Mouse (Mus musculus): ENCODE data around the gene Lrrc2. TPM values are rescaled to one million over a fixed set of nuclear protein-coding genes. Genes with fewer than 3 reads are reported as not detected.

Lrrc2 gene
- not detected in 2 replicates for polyA plus RNA-seq (2012; rRNA removed; ENCODE audit: low replicate concordance)

GRCm38 (mm10) chr9:110951397-110951796 lies at the start of gene Lrrc2:
Gene Lrrc2 (plus strand): TSS chr9:110951545.

GRCm38 (mm10) chr9:110916786-110917185 lies 34.6 kb upstream of the Lrrc2 start, which contains the start of gene Fam240a:
Gene Fam240a (minus strand): TSS chr9:110916861.

GRCm38 (mm10) chr9:110945926-110946325 lies 5.4 kb upstream of the Lrrc2 start, which contains the start of gene Tdgf1:
Gene Tdgf1 (minus strand): TSS chr9:110946158.

GRCm38 (mm10) chr9:110990204-110990603 lies 38.9 kb downstream of the Lrrc2 start, which contains the start of gene Rtp3:
Gene Rtp3 (minus strand): TSS chr9:110990583.

GRCm38 (mm10) chr9:111019022-111019421 lies 67.7 kb downstream of the Lrrc2 start, which contains the start of gene Ltf:
Gene Ltf (plus strand): TSS chr9:111019271.

Other genes with a start within 250 kb of the Lrrc2 start
- 0.70 and 1.2 TPM in 2 replicates for gene Myl3, start 209.7 kb upstream of the Lrrc2 start, polyA plus RNA-seq (2012; rRNA removed; ENCODE audit: low replicate concordance)
- gene Pth1r, start 204.4 kb upstream of the Lrrc2 start, polyA plus RNA-seq (2012; rRNA removed; ENCODE audit: low replicate concordance), result 100 and 195 TPM in 2 replicates
- gene Prss42, start 153.4 kb upstream of the Lrrc2 start, polyA plus RNA-seq (2012; rRNA removed; ENCODE audit: low replicate concordance), result not detected in 2 replicates
- gene Prss44, start 137.6 kb upstream of the Lrrc2 start, polyA plus RNA-seq (2012; rRNA removed; ENCODE audit: low replicate concordance), result not detected in 2 replicates
- not detected in 2 replicates for gene Prss43, start 124.9 kb upstream of the Lrrc2 start, polyA plus RNA-seq (2012; rRNA removed; ENCODE audit: low replicate concordance)
- gene Prss45, start 117.0 kb upstream of the Lrrc2 start, polyA plus RNA-seq (2012; rRNA removed; ENCODE audit: low replicate concordance), result 0.10 TPM in 1 of 2 replicates, not detected in the other
- gene Prss46, start 107.0 kb upstream of the Lrrc2 start, polyA plus RNA-seq (2012; rRNA removed; ENCODE audit: low replicate concordance), result not detected in 2 replicates
- not detected in 2 replicates for gene Prss50, start 93.6 kb upstream of the Lrrc2 start, polyA plus RNA-seq (2012; rRNA removed; ENCODE audit: low replicate concordance)
- gene Als2cl, start 71.7 kb upstream of the Lrrc2 start, polyA plus RNA-seq (2012; rRNA removed; ENCODE audit: low replicate concordance), result 52.9 TPM in 2 replicates
- 2.2 and 3.2 TPM in 2 replicates for gene Tmie, start 71.4 kb upstream of the Lrrc2 start, polyA plus RNA-seq (2012; rRNA removed; ENCODE audit: low replicate concordance)
- gene Fam240a, start 34.7 kb upstream of the Lrrc2 start, polyA plus RNA-seq (2012; rRNA removed; ENCODE audit: low replicate concordance), result not detected in 2 replicates
- not detected in 2 replicates for gene Tdgf1, start 5.4 kb upstream of the Lrrc2 start, polyA plus RNA-seq (2012; rRNA removed; ENCODE audit: low replicate concordance)
- gene Rtp3, start 39.0 kb downstream of the Lrrc2 start, polyA plus RNA-seq (2012; rRNA removed; ENCODE audit: low replicate concordance), result 6.2 and 23.4 TPM in 2 replicates
- 0.29 and 68.2 TPM in 2 replicates for gene Ltf, start 67.7 kb downstream of the Lrrc2 start, polyA plus RNA-seq (2012; rRNA removed; ENCODE audit: low replicate concordance)
- 6.7 and 9.0 TPM in 2 replicates for gene Ccrl2, start 106.0 kb downstream of the Lrrc2 start, polyA plus RNA-seq (2012; rRNA removed; ENCODE audit: low replicate concordance)
- gene Lrrfip2, start 166.0 kb downstream of the Lrrc2 start, polyA plus RNA-seq (2012; rRNA removed; ENCODE audit: low replicate concordance), result 12.6 and 17.2 TPM in 2 replicates